Mouse (Mus musculus): ENCODE measurements at regions not wholly inside any gene's neighbourhood (a gene's known extent, or its start where the extent isn't known, plus 50 kb on each side); places are given as distances from the start of the nearest gene placed in this dataset.

- no peak for DNase-seq (ENCODE audit: low read depth, low spot score)
- Histone ChIP-seq H3K9me3 (ENCODE audit: control insufficient read depth, insufficient read depth, low read depth, low read length) (no peaks in the 10 kb centered on the region), H3K9ac (ENCODE audit: insufficient read depth, low read depth, low read length, poor library complexity, severe bottlenecking) (no peak overlapping the region), H3K4me3 (ENCODE audit: insufficient read depth in 1 of 2, low read depth in 1 of 2, low read length in 2 of 2, poor library complexity in 1 of 2, severe bottlenecking in 1 of 2) (no peak overlapping the region), H3K36me3 (ENCODE audit: control insufficient read depth, insufficient read depth, low read length, poor library complexity, severe bottlenecking) (no peaks in the 10 kb centered on the region), H3K27ac (ENCODE audit: insufficient read depth, low read depth, low read length, poor library complexity, severe bottlenecking) (no peak overlapping the region), H3K4me1 (ENCODE audit: control insufficient read depth in 2 of 2, insufficient read depth in 2 of 2, low read length in 2 of 2, poor library complexity in 1 of 2) (no peaks in the 10 kb centered on the region)
- TF ChIP-seq CHD2 (IDR thresholded peaks at IDR 0.05; ENCODE audit: low read depth, low read length) (no peak), ZNF384 (IDR thresholded peaks at IDR 0.05; ENCODE audit: low read depth, low read length) (no peak), HCFC1 (IDR thresholded peaks at IDR 0.05; ENCODE audit: borderline replicate concordance, insufficient read depth, low read length) (no peak), MAFK (IDR thresholded peaks at IDR 0.05; ENCODE audit: insufficient read depth, low read depth, low read length) (no peak), ZC3H11A (IDR thresholded peaks at IDR 0.05; ENCODE audit: borderline replicate concordance, low read depth, low read length) (no peak)
- in situ Hi-C loops (cut with MboI; ENCODE audit: low sequenced_read_pairs in 2 of 2, unreplicated experiment in 2 of 2): loop anchor here in 1 of 2 experiments (25.0 kb wide), 1 partner anchor 111 kb away; no protein-coding TSS in a partner anchor
These were observed 1034.0 kb downstream of the Pcdh7 start for GRCm38 (mm10) chr5:58751777-58752176.

Measured in ES-E14 (cell line).